ENCODE assay signal across 18 mouse cellular contexts in the genomic region with DNA sequence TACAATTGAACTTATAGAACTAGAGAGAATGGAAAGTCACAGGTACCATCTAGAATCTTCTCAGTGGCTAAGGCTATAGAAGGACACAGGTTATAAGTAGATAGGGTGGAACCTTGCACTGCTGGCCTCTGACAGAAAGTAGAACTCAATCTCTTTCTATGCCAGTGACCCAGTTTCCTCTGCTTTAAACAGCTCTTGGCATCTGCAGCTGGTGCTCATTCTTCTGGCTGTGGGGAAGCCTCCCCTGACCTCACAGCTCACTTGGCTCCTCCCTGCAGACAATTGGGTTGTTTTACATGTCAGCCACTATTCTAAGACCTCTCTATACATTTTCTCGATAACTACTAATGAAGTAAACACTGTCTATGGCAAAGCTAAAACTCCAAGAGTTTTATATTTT. TPM values are rescaled to one million over a fixed set of nuclear protein-coding genes. Genes with fewer than 3 reads are reported as not detected.
DNase-seq lines count a peak whose midpoint lies in the region; ATAC-seq and TF ChIP-seq lines count a peak whose summit lies in the region.
"Had no signal": no experiment of that assay in that cellular context is flagged by ENCODE, and none has a peak within 500 bp of the region (broad histone marks: within the 10 kb centered on the region; RNA-seq: fewer than 3 reads in every experiment).

No protein-coding gene starts in this region.

- WGBS in embryonic facial prominence, embryonic 15.5 days, result 58% methylated on average over 1 of the region's 1 CpGs
- 92% methylated on average over 1 of the region's 1 CpGs for WGBS in neural tube, embryonic 15.5 days

- no peak overlapping the region for H3K4me2 ChIP-seq in embryonic facial prominence, embryonic 15.5 days (replicated peaks)
- H3K4me2 ChIP-seq in neural tube, embryonic 15.5 days, result no peak overlapping the region
- H3K4me2 ChIP-seq: forebrain, embryonic 13.5 days; heart, embryonic 13.5 days; hindbrain, embryonic 15.5 days; kidney, embryonic 15.5 days; midbrain, embryonic 15.5 days had no signal

- H3K27me3 ChIP-seq in embryonic facial prominence, embryonic 15.5 days, result no peaks in the 10 kb centered on the region
- no peaks in the 10 kb centered on the region for H3K27me3 ChIP-seq in neural tube, embryonic 15.5 days (replicated peaks)
- H3K27me3 ChIP-seq: forebrain, embryonic 13.5 days; heart, embryonic 13.5 days; hindbrain, embryonic 15.5 days; kidney, embryonic 15.5 days; midbrain, embryonic 15.5 days had no signal

- TF ChIP-seq CTCF in gastrocnemius, adult 2 months (IDR thresholded peaks at IDR 0.05), result no peak

- H3K9ac ChIP-seq in embryonic facial prominence, embryonic 15.5 days, result no peak overlapping the region
- no peak overlapping the region for H3K9ac ChIP-seq in neural tube, embryonic 15.5 days (replicated peaks)
- H3K9ac ChIP-seq: forebrain, embryonic 13.5 days; heart, embryonic 13.5 days; hindbrain, embryonic 15.5 days; kidney, embryonic 15.5 days; midbrain, embryonic 15.5 days had no signal

- H3K4me1 ChIP-seq in embryonic facial prominence, embryonic 15.5 days, result peaks cover 4% of the 10 kb centered on the region; the same call in 1 of the 2 replicates
- no peaks in the 10 kb centered on the region for H3K4me1 ChIP-seq in neural tube, embryonic 15.5 days
- H3K4me1 ChIP-seq: hindbrain, embryonic 15.5 days; kidney, embryonic 15.5 days; midbrain, embryonic 15.5 days had no signal

- intact Hi-C loops in gastrocnemius, adult 2 months (cut with DNase I), result no loop called here

- no peak overlapping the region for H3K4me3 ChIP-seq in gastrocnemius, adult 2 months
- H3K4me3 ChIP-seq in embryonic facial prominence, embryonic 15.5 days (replicated peaks), result no peak overlapping the region
- no peak overlapping the region for H3K4me3 ChIP-seq in neural tube, embryonic 15.5 days (replicated peaks)
- H3K4me3 ChIP-seq: forebrain, embryonic 13.5 days; heart, embryonic 13.5 days; hindbrain, embryonic 15.5 days; kidney, embryonic 15.5 days; midbrain, embryonic 15.5 days; myocyte had no signal

- no peaks in the 10 kb centered on the region for H3K9me3 ChIP-seq in embryonic facial prominence, embryonic 15.5 days (replicated peaks)
- no peaks in the 10 kb centered on the region for H3K9me3 ChIP-seq in neural tube, embryonic 15.5 days (replicated peaks)
- H3K9me3 ChIP-seq: forebrain, embryonic 13.5 days; heart, embryonic 13.5 days; hindbrain, embryonic 15.5 days; kidney, embryonic 15.5 days; midbrain, embryonic 15.5 days had no signal

- peak; percentile 55 for DNase-seq in gastrocnemius, adult 2 months
- DNase-seq in gastrocnemius, postnatal 4 days (ENCODE audit: low spot score in 2 of 2), result no peak
- peak; percentile 42 for DNase-seq in Muller cell, postnatal 12 days (ENCODE audit: inconsistent ontology term)
- peak; percentile 70 for DNase-seq in thymus, postnatal 0 days (ENCODE audit: low spot score)
- no peak for DNase-seq in left cerebral cortex, adult 8-10 months (ENCODE audit: low spot score in 2 of 2)
- DNase-seq: cerebellum, adult 2 months; cerebellum, postnatal 36 days; heart, postnatal 36 days; lung, postnatal 36 days had no signal

- no peak for ATAC-seq in embryonic facial prominence, embryonic 15.5 days (ENCODE audit: insufficient number of reproducible peaks, low FRiP score, low TSS enrichment, low read depth)
- ATAC-seq in neural tube, embryonic 15.5 days (ENCODE audit: low FRiP score), result no peak
- ATAC-seq: forebrain, embryonic 13.5 days; intestine, embryonic 16.5 days; midbrain, embryonic 15.5 days had no signal

- no peaks in the 10 kb centered on the region for H3K36me3 ChIP-seq in embryonic facial prominence, embryonic 15.5 days
- H3K36me3 ChIP-seq in neural tube, embryonic 15.5 days, result no peaks in the 10 kb centered on the region
- H3K36me3 ChIP-seq: heart, embryonic 13.5 days; hindbrain, embryonic 15.5 days; kidney, embryonic 15.5 days; midbrain, embryonic 15.5 days had no signal

- H3K27ac ChIP-seq in gastrocnemius, adult 2 months, result peak overlapping the region; percentile 63
- 0 out of 2 replicates have a peak overlapping the region, but pooled peaks have one; percentile 22 for H3K27ac ChIP-seq in embryonic facial prominence, embryonic 15.5 days (replicated peaks)
- no peak overlapping the region for H3K27ac ChIP-seq in neural tube, embryonic 15.5 days (replicated peaks)
- H3K27ac ChIP-seq: forebrain, embryonic 13.5 days; heart, embryonic 13.5 days; hindbrain, embryonic 15.5 days; kidney, embryonic 15.5 days; midbrain, embryonic 15.5 days had no signal

RNA-seq across cellular contexts. Expression of a gene that starts 17.8 kb away (rescaled TPM):
- total RNA-seq in gastrocnemius, adult 2 months (2021), result 10 to 100 TPM; 37.0 to 47.5 TPM
- 10 to 100 TPM; 40.8 to 41.2 TPM for total RNA-seq in gastrocnemius, postnatal 4 days (2021)
- 68.9 and 69.8 TPM in 2 replicates for polyA plus RNA-seq in embryonic facial prominence, embryonic 15.5 days (2015; fragmentation: Nextera tagmentation; extraction: Ambion mirVana)
- polyA plus RNA-seq in thymus, postnatal 0 days (2015; fragmentation: Nextera tagmentation; extraction: Ambion mirVana), result 90.2 and 95.5 TPM in 2 replicates
- total RNA-seq in left cerebral cortex, adult 8-10 months (2022), result 10 to 100 TPM; 15.2 to 18.0 (median 17.8) TPM
- polyA plus RNA-seq in neural tube, embryonic 15.5 days (2015; fragmentation: Nextera tagmentation; extraction: Ambion mirVana), result 37.2 and 41.2 TPM in 2 replicates

Comparison
In these comparisons a context has a peak if more than half of its experiments do, and no peak if none do; other contexts are left out.
1. DNase-seq: peak in gastrocnemius, adult 2 months (single experiment), Muller cell, postnatal 12 days (single experiment) and thymus, postnatal 0 days (single experiment); none in gastrocnemius, postnatal 4 days (0 of 2) and left cerebral cortex, adult 8-10 months (0 of 2).